Mouse (Mus musculus) erythroblast, embryonic 14.5 days (primary cell): Measurements from ENCODE around the gene Stat6.

Experiments used
- GATA1 ChIP-seq: IDR thresholded peaks from 2 replicates; pipeline ENCODE4 v1.6.1; 2012; ENCODE audit warnings: low read length, inconsistent platforms, mixed read lengths
- TAL1 ChIP-seq: IDR thresholded peaks from 3 replicates; pipeline ENCODE4 v1.6.1; 2012; ENCODE audit warnings: low read length, inconsistent platforms, mixed read lengths

DNA sequence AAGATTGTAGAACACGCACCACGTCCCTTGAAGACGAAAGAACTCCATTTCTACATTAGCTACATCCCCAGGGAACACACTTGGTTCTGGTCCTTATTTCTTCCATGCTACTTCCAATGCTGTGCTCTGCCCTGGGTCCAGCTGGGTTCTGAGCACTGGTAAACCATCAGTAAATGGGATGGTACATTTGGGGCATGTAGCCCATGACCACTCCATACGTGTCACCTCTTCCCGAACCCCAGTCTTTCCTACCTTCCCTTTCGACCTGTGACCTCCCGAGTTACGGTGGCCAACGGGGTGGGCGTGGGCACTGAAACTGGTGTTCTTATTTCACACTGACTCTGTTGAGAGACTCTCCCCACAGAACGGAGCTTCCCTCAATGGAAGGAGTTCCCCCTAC lies 43.5 kb upstream of the Stat6 start:
- TF ChIP-seq GATA1 (no peak), TAL1 (no peak)
